Mouse (Mus musculus) intestine, postnatal 0 days (tissue): ENCODE results near the gene Gramd1b. TPM values are rescaled to one million over a fixed set of nuclear protein-coding genes. Genes with fewer than 3 reads are reported as not detected.

Experiments used
- ATAC-seq: fragments of 200-750 bp; cut with Nextera tagmentation; 2 replicates; pipeline ENCODE4 v1.8.0; 2017; ENCODE audit warnings: mild to moderate bottlenecking, moderate TSS enrichment, moderate library complexity
- H3K27ac ChIP-seq: fragments of 300-500 bp; sonication (generic); 2 replicates; pipeline ENCODE4 v1.5.1; 2014; ENCODE audit warnings: mild to moderate bottlenecking, low read depth, low read length, moderate library complexity
- H3K27me3 ChIP-seq: fragments of 300-500 bp; sonication (generic); replicated peaks from 2 replicates; pipeline ENCODE4 v1.6.1; 2014; ENCODE audit warnings: low read length, mixed read lengths; ENCODE audit not compliant: control insufficient read depth, insufficient read depth
- H3K36me3 ChIP-seq: fragments of 300-500 bp; sonication (generic); 2 replicates; pipeline ENCODE4 v1.6.1; 2014; ENCODE audit warnings: mild to moderate bottlenecking, moderate library complexity; ENCODE audit not compliant: control insufficient read depth, insufficient read depth
- H3K4me1 ChIP-seq: fragments of 300-500 bp; sonication (generic); replicated peaks from 2 replicates; pipeline ENCODE4 v1.6.1; 2014; ENCODE audit warnings: antibody characterized with exemption, low read length, mixed read lengths; ENCODE audit not compliant: control insufficient read depth, insufficient read depth
- H3K4me2 ChIP-seq: fragments of 300-500 bp; sonication (generic); replicated peaks from 2 replicates; pipeline ENCODE4 v1.6.1; 2014; ENCODE audit warnings: low read depth, mild to moderate bottlenecking, moderate library complexity
- H3K4me3 ChIP-seq: fragments of 300-500 bp; sonication (generic); 2 replicates; pipeline ENCODE4 v1.5.1; 2014; ENCODE audit warnings: low read depth, low read length
- H3K9ac ChIP-seq: fragments of 300-500 bp; sonication (generic); 2 replicates; pipeline ENCODE4 v1.6.1; 2014; ENCODE audit warnings: mild to moderate bottlenecking, low read depth, low read length
- H3K9me3 ChIP-seq: fragments of 300-500 bp; sonication (generic); 2 replicates; pipeline ENCODE4 v1.6.1; 2016; ENCODE audit warnings: mixed run types; ENCODE audit not compliant: control insufficient read depth
- CTCF ChIP-seq: sonication (generic); IDR thresholded peaks from 2 replicates; pipeline ENCODE4 v1.5.1; 2016; ENCODE audit warnings: low read depth, mild to moderate bottlenecking, control low read depth, antibody characterized with exemption, moderate library complexity
- WGBS: fragments of 180-500 bp; shearing (Covaris S2); extraction: QIAGEN DNeasy Blood & Tissue Kit; methylation state at CpG from one replicate; pipeline ENCODE4 v1.1.7; 2014; 5-methylcytosine and 5-hydroxymethylcytosine counted together
- polyA plus RNA-seq: library from polyadenylated mRNA; unstranded; fragments of >200 nt; fragmentation: Nextera tagmentation; extraction: Ambion mirVana; gene quantifications from 2 replicates; pipeline ENCODE4 v1.2.1, GENCODE M21; 2015

Gramd1b gene
- polyA plus RNA-seq, 1 experiment from 2014 or later = 15.2 TPM

- Histone ChIP-seq H3K4me3 (no peak overlapping the region), H3K4me1 (0 out of 2 replicates have a peak, but pooled peaks cover 5% of the 10 kb centered on the region), H3K36me3 (no peaks in the 10 kb centered on the region; the same call in 1 of the 2 replicates), H3K4me2 (no peak overlapping the region), H3K27me3 (no peaks in the 10 kb centered on the region), H3K27ac (no peak overlapping the region), H3K9me3 (no peaks in the 10 kb centered on the region), H3K9ac (no peak overlapping the region)
- no peak for ATAC-seq
- WGBS = 71% methylated on average over 5 of the region's 5 CpGs
- no peak for TF ChIP-seq CTCF
Observed at GRCm38 (mm10) chr9:40336701-40337100, 194.5 kb downstream of the Gramd1b start.

GRCm38 (mm10) chr9:40334617-40335016 lies 196.6 kb downstream of the Gramd1b start:
- Histone ChIP-seq H3K4me1 (0 out of 2 replicates have a peak, but pooled peaks cover 5% of the 10 kb centered on the region), H3K9me3 (no peaks in the 10 kb centered on the region), H3K4me2 (no peak overlapping the region), H3K9ac (no peak overlapping the region), H3K36me3 (peaks cover 6% of the 10 kb centered on the region; the same call in 1 of the 2 replicates), H3K4me3 (no peak overlapping the region), H3K27me3 (no peaks in the 10 kb centered on the region), H3K27ac (no peak overlapping the region)
- ATAC-seq = no peak
- TF ChIP-seq CTCF = no peak
- WGBS = 74% methylated on average over 2 of the region's 2 CpGs

GRCm38 (mm10) chr9:40333649-40334396 lies 197.4 kb downstream of the Gramd1b start:
- no peak for ATAC-seq
- H3K4me2 ChIP-seq = no peak overlapping the region
- H3K9ac ChIP-seq = no peak overlapping the region
- H3K9me3 ChIP-seq = no peaks in the 10 kb centered on the region
- H3K4me1 ChIP-seq = 0 out of 2 replicates have a peak, but pooled peaks cover 5% of the 10 kb centered on the region
- peaks cover 6% of the 10 kb centered on the region; the same call in 1 of the 2 replicates for H3K36me3 ChIP-seq
- H3K27me3 ChIP-seq = no peaks in the 10 kb centered on the region
- peak; percentile 91 for TF ChIP-seq CTCF
- no peak overlapping the region for H3K27ac ChIP-seq
- WGBS = 59% methylated on average over 9 of the region's 9 CpGs
- no peak overlapping the region for H3K4me3 ChIP-seq

- TF ChIP-seq CTCF = no peak
- 0 out of 2 replicates have a peak, but pooled peaks cover 5% of the 10 kb centered on the region for H3K4me1 ChIP-seq
- 57% methylated on average over 31 of the region's 31 CpGs for WGBS
- no peak overlapping the region for H3K4me2 ChIP-seq
- no peaks in the 10 kb centered on the region for H3K9me3 ChIP-seq
- H3K36me3 ChIP-seq = peaks cover 6% of the 10 kb centered on the region; the same call in 1 of the 2 replicates
- no peaks in the 10 kb centered on the region for H3K27me3 ChIP-seq
- H3K4me3 ChIP-seq = no peak overlapping the region
- no peak overlapping the region for H3K9ac ChIP-seq
- no peak for ATAC-seq
- no peak overlapping the region for H3K27ac ChIP-seq
Observed at GRCm38 (mm10) chr9:40332731-40333648, 198.2 kb downstream of the Gramd1b start.

DNA sequence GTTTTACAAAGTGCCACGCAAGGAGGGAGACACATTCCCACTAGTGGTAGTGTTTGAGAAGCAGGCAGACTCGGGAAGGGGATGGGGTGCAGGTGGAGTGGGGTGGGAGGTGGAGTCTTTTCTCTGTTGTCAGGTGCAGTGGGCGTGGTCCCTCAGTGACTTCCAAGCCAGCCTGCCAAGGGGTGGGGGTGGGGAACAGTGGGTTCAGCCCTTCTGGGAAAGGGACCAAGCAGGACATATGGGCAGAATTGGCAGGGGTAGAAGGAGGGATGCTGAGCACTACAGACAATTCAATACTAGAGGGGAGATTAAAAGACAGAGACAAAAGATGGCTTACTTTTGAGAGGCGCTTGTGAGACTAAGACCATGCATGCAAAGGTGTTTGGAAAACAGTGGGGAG lies 198.9 kb downstream of the Gramd1b start:
- no peak for ATAC-seq
- no peaks in the 10 kb centered on the region for H3K27me3 ChIP-seq
- H3K9me3 ChIP-seq = no peaks in the 10 kb centered on the region
- H3K4me3 ChIP-seq = no peak overlapping the region
- H3K4me1 ChIP-seq = 0 out of 2 replicates have a peak, but pooled peaks cover 5% of the 10 kb centered on the region
- 76% methylated on average over 4 of the region's 4 CpGs for WGBS
- no peak overlapping the region for H3K4me2 ChIP-seq
- no peak overlapping the region for H3K9ac ChIP-seq
- peaks cover 6% of the 10 kb centered on the region; the same call in 1 of the 2 replicates for H3K36me3 ChIP-seq
- TF ChIP-seq CTCF = no peak
- H3K27ac ChIP-seq = no peak overlapping the region
